Mouse (Mus musculus) A20 (cell line): Measurements from ENCODE around the gene Serpina3k.
"Not testable (repeated sequence)": the region's sequence is repeated elsewhere in the genome, so short reads cannot be mapped to it uniquely, and the experiment has no call there.

ENCODE experiments used
- DNase-seq: peaks from one replicate; pipeline ENCODE4 v3.0.0-alpha.2; 2011; ENCODE audit warnings: low read depth, low spot score

The Serpina3k gene

GRCm38 (mm10) chr12:104338226-104338625 is at the start of gene Serpina3k, which contains the start of gene Serpina3m:
TSS of gene Serpina3k (plus strand) at chr12:104338486.
TSS of gene Serpina3m (plus strand) at chr12:104338486.
- DNase-seq = not testable (repeated sequence)

- peak; percentile 56 for DNase-seq
These were observed 48.4 kb upstream of the Serpina3k start for GRCm38 (mm10) chr12:104289872-104290271.

- no peak for DNase-seq
These were observed 44.3 kb upstream of the Serpina3k start for GRCm38 (mm10) chr12:104293963-104294362.

GRCm38 (mm10) chr12:104298049-104298448 is 40.2 kb upstream of the Serpina3k start:
- DNase-seq = no peak

- DNase-seq = no peak
These were observed 32.3 kb upstream of the Serpina3k start for GRCm38 (mm10) chr12:104305991-104306390.

GRCm38 (mm10) chr12:104314253-104314652 is 24.0 kb upstream of the Serpina3k start, which contains the start of gene Serpina3j:
TSS of gene Serpina3j (plus strand) at chr12:104314553.
- no peak for DNase-seq

GRCm38 (mm10) chr12:104322454-104322853 is 15.8 kb upstream of the Serpina3k start:
- no peak for DNase-seq

GRCm38 (mm10) chr12:104331701-104332100 is 6.6 kb upstream of the Serpina3k start:
- no peak for DNase-seq

GRCm38 (mm10) chr12:104336873-104337272 is 1.4 kb upstream of the Serpina3k start:
- not testable (repeated sequence) for DNase-seq

- DNase-seq = no peak
These were observed 419 bp downstream of the Serpina3k start for GRCm38 (mm10) chr12:104338705-104339104.

- not testable (repeated sequence) for DNase-seq
These were observed 4.2 kb downstream of the Serpina3k start for GRCm38 (mm10) chr12:104342489-104342888.

- no peak for DNase-seq
These were observed 6.9 kb downstream of the Serpina3k start for GRCm38 (mm10) chr12:104345181-104345580.

GRCm38 (mm10) chr12:104345707-104346106 is 7.4 kb downstream of the Serpina3k start:
- no peak for DNase-seq

GRCm38 (mm10) chr12:104347091-104347490 is 8.8 kb downstream of the Serpina3k start:
- DNase-seq = no peak

GRCm38 (mm10) chr12:104351812-104352211 is 13.5 kb downstream of the Serpina3k start:
- DNase-seq = peak; percentile 38

- no peak for DNase-seq
These were observed 17.7 kb downstream of the Serpina3k start for GRCm38 (mm10) chr12:104356006-104356405.

GRCm38 (mm10) chr12:104369986-104370385 is 31.7 kb downstream of the Serpina3k start:
- DNase-seq = no peak

GRCm38 (mm10) chr12:104377179-104377578 is 38.9 kb downstream of the Serpina3k start:
- DNase-seq = not testable (repeated sequence)

GRCm38 (mm10) chr12:104378351-104378750 is 40.1 kb downstream of the Serpina3k start:
- DNase-seq = not testable (repeated sequence)

GRCm38 (mm10) chr12:104378815-104379214 is 40.5 kb downstream of the Serpina3k start:
- not testable (repeated sequence) for DNase-seq

GRCm38 (mm10) chr12:104379856-104380255 is 41.6 kb downstream of the Serpina3k start:
- no peak for DNase-seq

- DNase-seq = not testable (repeated sequence)
These were observed 42.9 kb downstream of the Serpina3k start for GRCm38 (mm10) chr12:104381071-104381604.

GRCm38 (mm10) chr12:104385987-104386386 is 47.7 kb downstream of the Serpina3k start:
- DNase-seq = not testable (repeated sequence)

GRCm38 (mm10) chr12:104386878-104387277 is 48.6 kb downstream of the Serpina3k start:
- not testable (repeated sequence) for DNase-seq
